Mouse (Mus musculus) heart, adult 2 months (tissue): ENCODE measurements around the gene Fgf12. TPM values are rescaled to one million over a fixed set of nuclear protein-coding genes. Genes with fewer than 3 reads are reported as not detected.
A peak's percentile ranks its signal among the peaks of the same experiment; 100 is the strongest.

Experiments used
- DNase-seq, 2 experiments: peaks; one replicate each; pipeline ENCODE4 v3.0.0; 2021
- H3K27ac ChIP-seq: fragments of 200-600 bp; 2 replicates; pipeline ENCODE4 v1.8.1; 2022
- H3K27me3 ChIP-seq: fragments of 200-500 bp; 2 replicates; pipeline ENCODE4 v1.6.1; 2012; ENCODE audit warnings: mild to moderate bottlenecking, low read length, inconsistent platforms, mixed read lengths; ENCODE audit not compliant: control insufficient read depth, insufficient read depth
- H3K36me3 ChIP-seq: fragments of 200-500 bp; 2 replicates; pipeline ENCODE4 v1.6.1; 2012; ENCODE audit warnings: low read length, inconsistent platforms; ENCODE audit not compliant: control insufficient read depth, insufficient read depth
- H3K4me1 ChIP-seq: fragments of 200-500 bp; 2 replicates; pipeline ENCODE4 v1.6.1; 2011; ENCODE audit warnings: low read length; ENCODE audit not compliant: control insufficient read depth, insufficient read depth
- H3K4me3 ChIP-seq: fragments of 200-600 bp; 2 replicates; pipeline ENCODE4 v1.8.1; 2022
- H3K79me2 ChIP-seq: fragments of 200-500 bp; replicated peaks from 2 replicates; pipeline ENCODE4 v1.6.1; 2012; ENCODE audit warnings: mild to moderate bottlenecking, inconsistent platforms, low read length, moderate library complexity, mixed read lengths; ENCODE audit not compliant: control insufficient read depth, insufficient read depth
- H3K9ac ChIP-seq: fragments of 200-500 bp; 2 replicates; pipeline ENCODE4 v1.6.1; 2012; ENCODE audit warnings: low read depth, mild to moderate bottlenecking, control low read depth, inconsistent platforms, low read length, mixed read lengths
- CTCF ChIP-seq: fragments of 200-600 bp; IDR thresholded peaks from 2 replicates; pipeline ENCODE4 v1.8.1; 2022; ENCODE audit warnings: antibody characterized with exemption, mild to moderate bottlenecking, moderate library complexity
- EP300 ChIP-seq: fragments of 200-500 bp; IDR thresholded peaks from 2 replicates; pipeline ENCODE4 v1.6.1; 2011; ENCODE audit warnings: low read depth, low read length, control low read depth; ENCODE audit not compliant: insufficient read depth
- POLR2A ChIP-seq: fragments of 200-500 bp; IDR thresholded peaks from 2 replicates; pipeline ENCODE4 v1.6.1; 2011; ENCODE audit warnings: mild to moderate bottlenecking, low read depth, low read length, control low read depth; ENCODE audit not compliant: insufficient read depth
- WGBS: fragments of 180-500 bp; shearing (Covaris S2); methylation state at CpG from one replicate; pipeline ENCODE4 v1.1.7; 2018; 5-methylcytosine and 5-hydroxymethylcytosine counted together
- intact Hi-C: fragments of 180-260 bp; cut with DNase I; formaldehyde crosslinking; loops from one replicate; pipeline ENCODE4 v1.15.1; 2025
- polyA plus RNA-seq: library from polyadenylated mRNA; depleted of rRNA; stranded (reverse); fragments of >200 nt; gene quantifications from 2 replicates; pipeline ENCODE4 v1.2.3, GENCODE M21; 2012
- total RNA-seq, 2 experiments: library from RNA; stranded (reverse); gene quantifications; 2 replicates each; pipeline ENCODE4 v1.2.3; 2021

Fgf12 gene
- total and polyA plus RNA-seq, 3 experiments, result 8.9 to 11.3 (median 9.2) TPM

DNA sequence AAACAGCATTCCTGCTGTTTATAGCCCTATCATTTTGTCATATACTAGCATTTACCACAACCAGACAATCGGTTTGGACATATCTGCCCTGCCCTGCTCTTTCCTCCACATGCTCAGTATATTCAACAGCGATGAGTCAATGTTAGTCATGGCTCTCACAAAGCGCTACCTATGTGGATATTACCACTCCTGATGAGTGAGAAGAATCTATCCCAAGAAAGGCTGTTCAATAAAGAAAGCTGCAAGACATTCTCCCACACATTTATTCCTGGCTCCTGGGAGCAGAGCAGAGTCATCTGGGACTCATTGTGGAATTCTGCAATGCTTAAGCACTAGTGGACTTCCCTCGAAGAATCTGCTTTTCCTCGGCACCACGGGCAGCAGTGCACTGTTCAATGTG is 26.1 kb downstream of the Fgf12 start:
- no peak for TF ChIP-seq EP300
- TF ChIP-seq POLR2A, result no peak
- TF ChIP-seq CTCF, result no peak
- Histone ChIP-seq H3K4me3 (no peak overlapping the region), H3K36me3 (no peaks in the 10 kb centered on the region), H3K9ac (no peak overlapping the region), H3K79me2 (no peaks in the 10 kb centered on the region), H3K27me3 (no peaks in the 10 kb centered on the region), H3K4me1 (no peaks in the 10 kb centered on the region), H3K27ac (no peak overlapping the region)
- intact Hi-C loops, result no loop called here
- DNase-seq, result no peak
- WGBS, result 79% methylated on average over 6 of the region's 6 CpGs

DNA sequence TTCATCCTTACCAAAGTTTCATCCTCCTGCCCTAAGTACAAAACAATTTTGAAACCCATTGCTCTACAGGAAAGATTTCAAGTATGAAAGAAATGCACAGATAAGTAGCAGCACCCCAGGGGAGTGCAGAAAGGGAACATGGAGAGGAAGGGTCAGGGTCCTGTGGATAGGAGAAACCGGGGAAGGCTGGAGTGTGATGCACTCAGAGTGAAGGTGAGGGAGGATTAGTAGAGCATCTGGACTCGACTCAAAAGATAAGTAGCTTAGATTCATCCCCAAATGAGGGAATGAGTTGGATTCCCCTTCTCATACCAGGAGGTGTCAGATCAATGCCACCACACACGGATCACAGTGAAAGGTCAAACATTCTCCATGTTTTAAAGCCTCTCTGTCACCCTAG is 46.2 kb downstream of the Fgf12 start:
- Histone ChIP-seq H3K79me2 (no peaks in the 10 kb centered on the region), H3K36me3 (no peaks in the 10 kb centered on the region), H3K4me3 (no peak overlapping the region), H3K9ac (no peak overlapping the region), H3K27me3 (no peaks in the 10 kb centered on the region), H3K27ac (no peak overlapping the region), H3K4me1 (no peaks in the 10 kb centered on the region)
- 37% methylated on average over 3 of the region's 3 CpGs for WGBS
- TF ChIP-seq EP300 (no peak), CTCF (no peak), POLR2A (no peak)
- intact Hi-C loops, result no loop called here
- DNase-seq, result no peak

DNA sequence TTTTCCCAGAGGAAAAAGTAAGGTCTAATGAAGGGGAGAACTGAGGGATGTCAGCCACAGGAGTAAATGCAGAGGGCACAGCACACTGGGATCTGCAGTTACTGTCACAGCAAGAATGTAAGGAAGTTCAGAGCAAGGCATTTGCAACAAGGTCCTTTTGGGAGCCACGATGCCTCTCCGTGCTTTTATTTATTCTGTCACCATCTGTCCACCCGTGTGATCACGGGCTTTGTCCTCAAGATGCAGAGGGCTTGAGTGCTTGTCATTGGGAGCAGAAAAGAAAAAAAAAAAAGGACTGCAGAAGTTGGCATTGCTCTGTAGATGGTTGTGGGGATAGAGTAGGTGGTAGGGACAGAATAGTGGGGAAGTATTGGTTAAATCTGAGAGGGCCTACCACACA is 52.5 kb downstream of the Fgf12 start:
- no peak overlapping the region for H3K27ac ChIP-seq
- H3K27me3 ChIP-seq, result no peaks in the 10 kb centered on the region
- H3K9ac ChIP-seq, result no peak overlapping the region
- no peak for TF ChIP-seq POLR2A
- TF ChIP-seq EP300, result no peak
- no peak for TF ChIP-seq CTCF
- no peaks in the 10 kb centered on the region for H3K36me3 ChIP-seq
- 75% methylated on average over 4 of the region's 4 CpGs for WGBS
- no peak overlapping the region for H3K4me3 ChIP-seq
- no peaks in the 10 kb centered on the region for H3K79me2 ChIP-seq
- no peaks in the 10 kb centered on the region for H3K4me1 ChIP-seq
- DNase-seq, result no peak
- intact Hi-C loops, result no loop called here

DNA sequence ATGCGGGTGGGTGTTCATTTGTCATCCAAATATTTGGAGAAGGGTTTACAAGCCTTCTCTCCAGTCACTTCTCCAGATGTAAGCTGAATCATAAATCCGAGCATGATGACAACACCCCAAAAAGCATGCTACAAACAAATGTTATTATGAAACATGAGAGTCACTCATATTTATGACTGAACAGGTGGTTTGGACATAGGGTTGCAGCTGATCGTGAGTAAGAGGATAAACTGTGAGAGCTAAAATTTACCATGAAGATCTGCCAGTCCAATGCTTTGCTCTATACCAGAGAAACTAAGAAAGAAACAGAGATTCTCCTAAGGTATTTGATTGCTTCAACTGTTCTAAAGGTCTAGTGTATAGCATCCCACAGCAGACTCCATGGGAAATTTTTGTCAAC is 56.0 kb downstream of the Fgf12 start:
- TF ChIP-seq CTCF (no peak), POLR2A (no peak), EP300 (no peak)
- no peak overlapping the region for H3K27ac ChIP-seq
- H3K79me2 ChIP-seq, result no peaks in the 10 kb centered on the region
- intact Hi-C loops, result no loop called here
- WGBS, result 71% methylated on average over 3 of the region's 3 CpGs
- H3K27me3 ChIP-seq, result no peaks in the 10 kb centered on the region
- H3K4me3 ChIP-seq, result no peak overlapping the region
- no peak overlapping the region for H3K9ac ChIP-seq
- no peak for DNase-seq
- H3K4me1 ChIP-seq, result no peaks in the 10 kb centered on the region
- H3K36me3 ChIP-seq, result no peaks in the 10 kb centered on the region

DNA sequence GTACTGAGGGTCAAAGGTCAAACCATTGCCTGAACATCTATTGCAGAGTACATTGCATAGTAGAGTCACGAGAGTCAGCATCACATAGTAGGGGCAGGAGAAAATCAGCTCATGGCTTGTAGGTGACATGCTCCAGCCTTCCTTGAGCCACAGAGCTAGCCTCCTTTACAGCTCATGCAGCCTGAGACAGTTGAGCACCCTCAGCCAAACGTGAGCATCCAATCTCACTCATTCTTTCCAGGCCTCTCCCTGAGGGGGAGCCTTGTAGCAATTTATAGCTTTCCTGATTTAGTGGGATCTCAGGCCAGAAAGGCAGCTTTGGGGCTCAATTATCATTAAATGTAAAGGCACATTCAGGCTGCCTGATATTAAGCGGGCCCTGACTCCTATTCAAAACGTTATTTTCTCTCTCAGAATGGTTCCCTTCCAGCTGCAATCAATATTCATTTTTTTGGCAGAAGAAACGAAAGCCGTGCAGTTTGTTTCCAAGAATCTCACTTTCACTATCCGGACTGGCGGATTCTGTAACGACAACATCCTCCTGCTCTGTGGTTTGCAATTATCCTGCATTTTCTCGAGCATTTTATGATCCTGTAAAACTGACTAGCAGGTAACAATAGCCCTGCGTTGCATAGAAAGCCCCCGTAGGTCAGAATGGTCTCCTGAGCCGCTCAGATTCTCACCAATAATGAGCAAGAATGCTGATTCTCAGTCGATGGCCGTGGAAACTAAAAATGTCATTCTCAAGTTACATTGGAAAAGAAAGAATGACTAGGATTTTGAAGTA is 58.6 kb downstream of the Fgf12 start:
- no peak overlapping the region for H3K27ac ChIP-seq
- H3K79me2 ChIP-seq, result no peaks in the 10 kb centered on the region
- no peak overlapping the region for H3K9ac ChIP-seq
- H3K4me3 ChIP-seq, result no peak overlapping the region
- intact Hi-C loops, result no loop called here
- no peak for DNase-seq
- no peaks in the 10 kb centered on the region for H3K36me3 ChIP-seq
- WGBS, result 66% methylated on average over 15 of the region's 15 CpGs
- TF ChIP-seq EP300 (no peak), POLR2A (no peak), CTCF (no peak)
- H3K4me1 ChIP-seq, result no peaks in the 10 kb centered on the region
- H3K27me3 ChIP-seq, result no peaks in the 10 kb centered on the region

DNA sequence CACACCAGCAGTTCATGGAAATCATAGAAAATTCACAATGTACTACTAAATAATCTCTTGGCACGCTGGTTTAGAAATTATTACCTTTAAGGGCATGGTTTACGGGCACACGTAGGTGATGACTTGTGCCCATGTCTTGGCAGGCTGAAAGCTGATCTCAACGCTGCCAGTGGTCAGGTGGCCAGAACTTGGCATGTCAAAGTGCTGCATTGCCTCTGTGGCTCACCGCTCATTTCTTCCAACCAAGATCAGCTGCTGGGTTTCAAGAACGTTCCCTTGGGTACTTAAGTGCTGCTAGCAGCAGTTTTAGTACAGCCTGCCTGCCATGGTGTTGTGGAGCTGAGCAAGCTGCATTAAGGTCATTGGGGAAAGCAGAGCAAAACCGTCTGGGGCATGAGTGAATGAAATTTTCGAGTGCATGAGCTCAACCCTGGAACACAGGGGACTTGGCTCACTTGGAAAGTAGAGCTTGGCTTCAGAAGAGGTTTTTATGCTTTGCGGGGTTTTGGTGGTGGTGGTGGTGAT is 63.9 kb downstream of the Fgf12 start:
- H3K4me1 ChIP-seq, result no peaks in the 10 kb centered on the region
- no peaks in the 10 kb centered on the region for H3K27me3 ChIP-seq
- peak in 1 of 2 experiments; percentile 19 for DNase-seq
- H3K9ac ChIP-seq, result no peak overlapping the region
- H3K79me2 ChIP-seq, result no peaks in the 10 kb centered on the region
- H3K36me3 ChIP-seq, result no peaks in the 10 kb centered on the region
- no peak for TF ChIP-seq CTCF
- TF ChIP-seq POLR2A, result no peak
- TF ChIP-seq EP300, result no peak
- no peak overlapping the region for H3K27ac ChIP-seq
- intact Hi-C loops, result no loop called here
- H3K4me3 ChIP-seq, result no peak overlapping the region
- WGBS, result 59% methylated on average over 9 of the region's 9 CpGs
